Mouse (Mus musculus): ENCODE results near the gene Chd9. TPM values are rescaled to one million over a fixed set of nuclear protein-coding genes. Genes with fewer than 3 reads are reported as not detected.
"Not testable (repeated sequence)": the region's sequence is repeated elsewhere in the genome, so short reads cannot be mapped to it uniquely, and the experiment has no call there.

The Chd9 gene
- polyA plus RNA-seq, 1 experiment from 2014 or later: 44.7 TPM

DNA sequence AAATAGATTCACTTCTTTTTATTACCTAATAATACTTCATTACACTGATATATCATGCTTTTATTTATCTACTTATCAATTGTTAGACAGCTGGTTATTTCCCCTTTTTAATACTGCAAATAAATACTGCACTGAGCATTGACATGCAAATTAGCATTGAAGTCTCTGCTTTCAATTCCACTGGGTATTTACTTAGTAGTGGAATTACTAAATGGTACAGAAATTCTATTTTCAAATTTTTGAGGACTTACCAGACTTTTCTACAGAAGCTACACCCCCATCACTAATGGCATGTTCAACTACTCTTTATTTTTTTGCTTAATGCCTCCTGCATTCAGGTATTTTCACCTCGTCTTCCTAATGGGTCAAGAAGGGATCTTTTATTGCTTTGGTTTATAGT, 100.3 kb downstream of the Chd9 start:
- WGBS (ENCODE audit: insufficient replicate concordance): 80% methylated on average over 1 of the region's 1 CpGs
- Histone ChIP-seq H3K9me3 (replicated peaks; ENCODE audit: control insufficient read depth, low read length) (no peaks in the 10 kb centered on the region), H3K9ac (ENCODE audit: low read depth, low read length) (no peak overlapping the region), H3K4me3 (ENCODE audit: low read depth, low read length) (no peak overlapping the region), H3K36me3 (ENCODE audit: control insufficient read depth, insufficient read depth, low read length) (no peaks in the 10 kb centered on the region), H3K4me2 (no peak overlapping the region), H3K27me3 (ENCODE audit: control insufficient read depth, insufficient read depth, low read length) (no peaks in the 10 kb centered on the region), H3K4me1 (ENCODE audit: control insufficient read depth, insufficient read depth, low read length) (no peaks in the 10 kb centered on the region), H3K27ac (ENCODE audit: low read depth, low read length) (no peak overlapping the region)
- no peak for ATAC-seq (replicated peaks; ENCODE audit: insufficient number of reproducible peaks, low FRiP score, low TSS enrichment)

GRCm38 (mm10) chr8:90930125-90930524, 102.0 kb downstream of the Chd9 start:
- not testable (repeated sequence) for H3K9ac ChIP-seq (ENCODE audit: low read depth, low read length); H3K4me1 ChIP-seq (ENCODE audit: control insufficient read depth, insufficient read depth, low read length); H3K4me2 ChIP-seq; H3K36me3 ChIP-seq (ENCODE audit: control insufficient read depth, insufficient read depth, low read length); H3K4me3 ChIP-seq (ENCODE audit: low read depth, low read length); H3K27me3 ChIP-seq (ENCODE audit: control insufficient read depth, insufficient read depth, low read length); ATAC-seq (replicated peaks; ENCODE audit: insufficient number of reproducible peaks, low FRiP score, low TSS enrichment); H3K9me3 ChIP-seq (replicated peaks; ENCODE audit: control insufficient read depth, low read length); H3K27ac ChIP-seq (ENCODE audit: low read depth, low read length)

GRCm38 (mm10) chr8:90932934-90933333, 104.8 kb downstream of the Chd9 start:
- Histone ChIP-seq H3K36me3 (ENCODE audit: control insufficient read depth, insufficient read depth, low read length) (no peaks in the 10 kb centered on the region; the same call in 1 of the 2 replicates), H3K4me1 (ENCODE audit: control insufficient read depth, insufficient read depth, low read length) (no peaks in the 10 kb centered on the region), H3K27ac (ENCODE audit: low read depth, low read length) (no peak overlapping the region), H3K9ac (ENCODE audit: low read depth, low read length) (no peak overlapping the region), H3K9me3 (replicated peaks; ENCODE audit: control insufficient read depth, low read length) (no peaks in the 10 kb centered on the region), H3K27me3 (ENCODE audit: control insufficient read depth, insufficient read depth, low read length) (no peaks in the 10 kb centered on the region), H3K4me2 (no peak overlapping the region), H3K4me3 (ENCODE audit: low read depth, low read length) (no peak overlapping the region)
- ATAC-seq (replicated peaks; ENCODE audit: insufficient number of reproducible peaks, low FRiP score, low TSS enrichment): no peak
- 59% methylated on average over 11 of the region's 11 CpGs for WGBS (ENCODE audit: insufficient replicate concordance)

- WGBS (ENCODE audit: insufficient replicate concordance): 78% methylated on average over 1 of the region's 1 CpGs
- Histone ChIP-seq H3K36me3 (ENCODE audit: control insufficient read depth, insufficient read depth, low read length) (no peaks in the 10 kb centered on the region; the same call in 1 of the 2 replicates), H3K27me3 (ENCODE audit: control insufficient read depth, insufficient read depth, low read length) (no peaks in the 10 kb centered on the region), H3K4me2 (no peak overlapping the region), H3K4me1 (ENCODE audit: control insufficient read depth, insufficient read depth, low read length) (no peaks in the 10 kb centered on the region), H3K4me3 (ENCODE audit: low read depth, low read length) (no peak overlapping the region), H3K27ac (ENCODE audit: low read depth, low read length) (no peak overlapping the region), H3K9ac (ENCODE audit: low read depth, low read length) (no peak overlapping the region), H3K9me3 (replicated peaks; ENCODE audit: control insufficient read depth, low read length) (no peaks in the 10 kb centered on the region)
- no peak for ATAC-seq (replicated peaks; ENCODE audit: insufficient number of reproducible peaks, low FRiP score, low TSS enrichment)
Observed at GRCm38 (mm10) chr8:90934786-90935185, 106.6 kb downstream of the Chd9 start.

GRCm38 (mm10) chr8:90936840-90937239, 108.7 kb downstream of the Chd9 start:
- H3K9ac ChIP-seq (ENCODE audit: low read depth, low read length): no peak overlapping the region
- H3K9me3 ChIP-seq (replicated peaks; ENCODE audit: control insufficient read depth, low read length): no peaks in the 10 kb centered on the region
- no peaks in the 10 kb centered on the region for H3K27me3 ChIP-seq (ENCODE audit: control insufficient read depth, insufficient read depth, low read length)
- H3K36me3 ChIP-seq (ENCODE audit: control insufficient read depth, insufficient read depth, low read length): no peaks in the 10 kb centered on the region; the same call in 1 of the 2 replicates
- no peak overlapping the region for H3K27ac ChIP-seq (ENCODE audit: low read depth, low read length)
- 42% methylated on average over 1 of the region's 1 CpGs for WGBS (ENCODE audit: insufficient replicate concordance)
- no peak overlapping the region for H3K4me2 ChIP-seq
- no peaks in the 10 kb centered on the region for H3K4me1 ChIP-seq (ENCODE audit: control insufficient read depth, insufficient read depth, low read length)
- no peak overlapping the region for H3K4me3 ChIP-seq (ENCODE audit: low read depth, low read length)
- ATAC-seq (replicated peaks; ENCODE audit: insufficient number of reproducible peaks, low FRiP score, low TSS enrichment): no peak

DNA sequence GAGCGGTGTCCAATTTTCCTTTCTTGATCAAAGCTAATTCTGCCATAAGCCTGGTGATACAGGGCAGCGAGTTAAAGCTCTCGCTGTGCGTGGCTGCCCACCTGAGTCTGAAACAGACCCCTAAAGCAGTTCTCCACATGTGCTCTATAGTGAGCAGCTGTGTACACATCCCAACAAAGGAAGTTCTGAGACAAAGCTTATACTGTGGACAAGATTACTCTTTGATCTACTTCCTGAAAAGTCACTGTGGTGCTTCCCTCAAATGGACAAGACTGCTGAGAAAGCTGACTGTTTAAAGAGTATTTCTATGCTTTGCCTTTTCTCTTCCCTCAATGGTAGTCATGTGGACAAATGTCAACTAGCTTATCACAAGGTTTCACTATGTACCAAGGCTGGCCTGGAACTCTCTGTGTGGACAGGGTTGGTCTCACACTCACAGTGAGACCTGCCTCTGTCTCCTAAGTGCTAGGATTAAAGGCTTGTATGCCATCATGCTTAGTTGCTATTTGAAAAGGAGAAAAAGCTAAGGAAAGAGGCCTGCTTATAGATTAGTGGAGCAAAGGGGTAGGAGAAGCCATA, 110.3 kb downstream of the Chd9 start:
- WGBS (ENCODE audit: insufficient replicate concordance): 90% methylated on average over 4 of the region's 4 CpGs

DNA sequence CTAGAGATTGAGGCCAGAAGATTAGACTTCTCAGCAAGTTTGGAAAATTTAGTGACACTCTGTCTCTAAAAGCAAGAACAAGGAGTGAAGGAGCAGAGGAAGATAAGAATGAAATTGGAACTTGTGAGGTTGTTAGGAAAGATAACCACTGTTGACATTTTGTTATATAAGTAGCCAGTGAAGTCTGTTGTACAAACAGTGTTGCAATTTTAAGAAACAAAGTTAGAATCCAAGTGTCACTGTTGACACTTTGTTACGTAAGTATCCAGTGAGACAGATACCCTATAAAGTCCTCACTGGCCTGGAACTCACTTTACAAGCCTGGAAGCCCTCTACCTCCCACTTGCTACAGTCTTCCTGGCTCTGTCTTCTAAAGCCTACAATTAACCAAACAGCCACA, 111.7 kb downstream of the Chd9 start:
- Histone ChIP-seq H3K36me3 (ENCODE audit: control insufficient read depth, insufficient read depth, low read length) (no peaks in the 10 kb centered on the region; the same call in 1 of the 2 replicates), H3K4me2 (no peak overlapping the region), H3K9me3 (replicated peaks; ENCODE audit: control insufficient read depth, low read length) (no peaks in the 10 kb centered on the region), H3K4me3 (ENCODE audit: low read depth, low read length) (no peak overlapping the region), H3K27ac (ENCODE audit: low read depth, low read length) (no peak overlapping the region), H3K27me3 (ENCODE audit: control insufficient read depth, insufficient read depth, low read length) (no peaks in the 10 kb centered on the region), H3K9ac (ENCODE audit: low read depth, low read length) (no peak overlapping the region), H3K4me1 (ENCODE audit: control insufficient read depth, insufficient read depth, low read length) (no peaks in the 10 kb centered on the region)
- no peak for ATAC-seq (replicated peaks; ENCODE audit: insufficient number of reproducible peaks, low FRiP score, low TSS enrichment)
- 96% methylated on average over 1 of the region's 1 CpGs for WGBS (ENCODE audit: insufficient replicate concordance)

More for the DNA sequence above, 110.3 kb downstream of the Chd9 start:
- H3K9ac ChIP-seq (ENCODE audit: low read depth, low read length): no peak overlapping the region
- H3K4me2 ChIP-seq: no peak overlapping the region
- no peaks in the 10 kb centered on the region; the same call in 1 of the 2 replicates for H3K36me3 ChIP-seq (ENCODE audit: control insufficient read depth, insufficient read depth, low read length)
- ATAC-seq (replicated peaks; ENCODE audit: insufficient number of reproducible peaks, low FRiP score, low TSS enrichment): no peak
- no peaks in the 10 kb centered on the region for H3K9me3 ChIP-seq (replicated peaks; ENCODE audit: control insufficient read depth, low read length)
- H3K4me1 ChIP-seq (ENCODE audit: control insufficient read depth, insufficient read depth, low read length): no peaks in the 10 kb centered on the region
- no peaks in the 10 kb centered on the region for H3K27me3 ChIP-seq (ENCODE audit: control insufficient read depth, insufficient read depth, low read length)
- H3K27ac ChIP-seq (ENCODE audit: low read depth, low read length): no peak overlapping the region
- H3K4me3 ChIP-seq (ENCODE audit: low read depth, low read length): no peak overlapping the region

DNA sequence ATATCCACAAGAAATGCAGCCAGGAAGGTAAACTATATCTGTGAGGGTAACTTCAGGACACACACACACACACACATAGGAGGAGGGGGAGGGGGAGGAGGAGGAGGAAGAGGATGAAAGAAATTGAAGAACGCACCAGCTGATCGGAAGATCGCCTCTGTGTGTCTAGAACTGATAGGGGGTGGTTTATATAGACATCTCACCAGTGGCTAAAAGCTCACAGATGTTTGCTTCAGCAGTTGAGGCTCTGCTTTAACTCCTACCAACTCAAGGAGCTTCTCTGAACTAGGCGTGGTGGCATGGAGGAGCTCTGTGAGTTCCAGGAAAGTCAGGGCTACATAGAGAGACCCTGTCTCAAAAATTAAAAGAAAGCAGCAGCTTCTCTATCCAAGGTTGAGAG, 115.6 kb downstream of the Chd9 start:
- Histone ChIP-seq H3K4me1 (ENCODE audit: control insufficient read depth, insufficient read depth, low read length) (no peaks in the 10 kb centered on the region), H3K4me3 (ENCODE audit: low read depth, low read length) (no peak overlapping the region), H3K36me3 (ENCODE audit: control insufficient read depth, insufficient read depth, low read length) (no peaks in the 10 kb centered on the region), H3K4me2 (no peak overlapping the region), H3K9me3 (replicated peaks; ENCODE audit: control insufficient read depth, low read length) (no peaks in the 10 kb centered on the region), H3K27ac (ENCODE audit: low read depth, low read length) (no peak overlapping the region), H3K27me3 (ENCODE audit: control insufficient read depth, insufficient read depth, low read length) (no peaks in the 10 kb centered on the region), H3K9ac (ENCODE audit: low read depth, low read length) (no peak overlapping the region)
- WGBS (ENCODE audit: insufficient replicate concordance): 81% methylated on average over 4 of the region's 4 CpGs
- no peak for ATAC-seq (replicated peaks; ENCODE audit: insufficient number of reproducible peaks, low FRiP score, low TSS enrichment)
